Mouse (Mus musculus) heart, embryonic 12.5 days (tissue): ENCODE data around the gene Dnajb13. TPM values are rescaled to one million over a fixed set of nuclear protein-coding genes. Genes with fewer than 3 reads are reported as not detected.

ENCODE experiments used
- ATAC-seq: fragments of 200-750 bp; cut with Nextera tagmentation; 2 replicates; pipeline ENCODE4 v1.8.0; 2017; ENCODE audit warnings: moderate TSS enrichment, moderate library complexity; ENCODE audit not compliant: insufficient number of reproducible peaks, low FRiP score
- H3K27ac ChIP-seq: fragments of 300-500 bp; sonication (generic); 2 replicates; pipeline ENCODE4 v1.5.1; 2016; ENCODE audit warnings: mild to moderate bottlenecking, moderate library complexity; ENCODE audit not compliant: poor library complexity, severe bottlenecking
- H3K27me3 ChIP-seq: fragments of 300-500 bp; sonication (generic); replicated peaks from 2 replicates; pipeline ENCODE4 v1.6.1; 2016; ENCODE audit warnings: mild to moderate bottlenecking, moderate library complexity
- H3K36me3 ChIP-seq: fragments of 300-500 bp; sonication (generic); 2 replicates; pipeline ENCODE4 v1.6.1; 2016; ENCODE audit warnings: mild to moderate bottlenecking, moderate library complexity
- H3K4me1 ChIP-seq: fragments of 300-500 bp; sonication (generic); replicated peaks from 2 replicates; pipeline ENCODE4 v1.6.1; 2016; ENCODE audit warnings: mild to moderate bottlenecking
- H3K4me2 ChIP-seq: fragments of 300-500 bp; sonication (generic); 2 replicates; pipeline ENCODE4 v1.6.1; 2016; ENCODE audit warnings: mild to moderate bottlenecking, moderate library complexity
- H3K4me3 ChIP-seq: fragments of 300-500 bp; sonication (generic); 2 replicates; pipeline ENCODE4 v1.5.1; 2016; ENCODE audit warnings: mild to moderate bottlenecking
- H3K9ac ChIP-seq: fragments of 300-500 bp; sonication (generic); 2 replicates; pipeline ENCODE4 v1.6.1; 2016; ENCODE audit warnings: mild to moderate bottlenecking, moderate library complexity
- H3K9me3 ChIP-seq: fragments of 300-500 bp; sonication (generic); replicated peaks from 2 replicates; pipeline ENCODE4 v1.6.1; 2016; ENCODE audit warnings: mild to moderate bottlenecking, moderate library complexity
- WGBS: fragments of 180-500 bp; shearing (Covaris S2); methylation state at CpG from one replicate; pipeline ENCODE4 v1.1.7; 2016; 5-methylcytosine and 5-hydroxymethylcytosine counted together
- polyA plus RNA-seq: library from polyadenylated mRNA; unstranded; fragments of >200 nt; fragmentation: Nextera tagmentation; extraction: Ambion mirVana; gene quantifications from 2 replicates; pipeline ENCODE4 v1.2.1, GENCODE M21; 2016

The Dnajb13 gene
- polyA plus RNA-seq, 1 experiment from 2014 or later: 0.10 TPM

DNA sequence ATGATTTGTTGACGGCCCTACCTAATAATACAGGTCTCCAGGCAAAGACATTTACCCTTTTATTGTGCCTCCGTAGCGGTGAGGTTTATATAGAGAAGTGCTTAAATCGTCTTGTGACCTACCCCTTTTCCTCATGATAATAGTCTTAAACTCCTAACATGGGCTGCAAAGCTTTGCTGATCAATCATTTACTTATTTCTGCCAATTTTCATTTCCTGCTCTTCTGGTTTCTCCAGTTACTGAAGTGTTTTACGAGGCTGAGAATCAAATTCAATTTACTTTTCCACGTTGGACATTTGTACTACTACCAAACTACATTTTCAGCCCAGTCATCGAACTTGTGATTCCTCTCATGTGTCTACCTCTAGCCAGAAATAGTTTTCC lies 22.8 kb upstream of the Dnajb13 start:
- no peaks in the 10 kb centered on the region for H3K9me3 ChIP-seq
- H3K27me3 ChIP-seq: no peaks in the 10 kb centered on the region
- H3K27ac ChIP-seq: peak overlapping the region; percentile 81; the same call in 1 of the 2 replicates
- WGBS: 34% methylated on average over 7 of the region's 7 CpGs
- H3K9ac ChIP-seq: peak overlapping the region; percentile 81
- peak overlapping the region; percentile 72 for H3K4me2 ChIP-seq
- peaks cover 9% of the 10 kb centered on the region for H3K4me1 ChIP-seq
- H3K4me3 ChIP-seq: peak overlapping the region; percentile 72
- ATAC-seq: no peak
- H3K36me3 ChIP-seq: peaks cover 17% of the 10 kb centered on the region

DNA sequence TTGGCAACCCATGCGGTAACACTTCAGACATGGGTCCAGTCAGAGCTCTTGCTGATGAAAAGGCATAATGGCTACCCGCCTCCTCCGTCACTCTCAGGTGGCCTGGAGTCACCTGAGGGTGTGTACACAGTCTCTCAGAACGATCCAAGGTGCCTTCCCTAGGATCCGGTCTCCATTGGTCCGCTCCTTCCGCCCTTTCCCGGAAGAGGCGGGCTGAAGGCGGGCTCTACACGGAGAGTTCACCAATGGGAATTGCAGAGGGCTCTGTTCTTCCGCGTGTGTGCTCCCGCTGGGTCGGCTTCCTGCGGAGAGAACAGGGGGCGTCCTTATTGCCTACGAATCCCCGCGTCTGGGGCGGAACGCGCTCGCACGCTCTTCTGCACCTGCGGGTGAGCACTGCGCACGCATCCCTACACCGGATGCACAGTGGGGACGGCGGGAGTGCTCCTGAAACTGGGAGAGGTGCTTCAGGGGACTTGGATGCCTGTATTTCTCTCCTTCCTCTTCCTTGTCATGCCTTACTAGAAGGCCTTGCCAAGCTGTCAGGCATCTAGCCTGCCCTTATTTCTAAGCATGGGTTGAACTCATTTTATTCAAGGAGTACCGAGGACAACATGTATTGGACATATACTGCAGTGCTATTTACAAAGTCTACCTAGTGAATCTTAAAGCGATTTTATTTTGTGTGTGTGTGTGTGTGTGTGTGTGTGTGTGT lies 22.2 kb upstream of the Dnajb13 start, which contains the start of gene Coa4:
Gene Coa4 (plus strand): TSS at position 268 of the 715 bp plus-strand sequence.
- Histone ChIP-seq H3K9me3 (no peaks in the 10 kb centered on the region), H3K36me3 (peaks cover 17% of the 10 kb centered on the region), H3K27ac (peak within 1 kb of the TSS; percentile 81), H3K4me1 (peaks cover 9% of the 10 kb centered on the region), H3K4me3 (peak within 1 kb of the TSS; percentile 72), H3K4me2 (peak within 1 kb of the TSS; percentile 72), H3K27me3 (no peaks in the 10 kb centered on the region), H3K9ac (peak within 1 kb of the TSS; percentile 81)
- WGBS: under 1% methylated on average over 33 of the region's 33 CpGs
- peak; percentile 99 for ATAC-seq

DNA sequence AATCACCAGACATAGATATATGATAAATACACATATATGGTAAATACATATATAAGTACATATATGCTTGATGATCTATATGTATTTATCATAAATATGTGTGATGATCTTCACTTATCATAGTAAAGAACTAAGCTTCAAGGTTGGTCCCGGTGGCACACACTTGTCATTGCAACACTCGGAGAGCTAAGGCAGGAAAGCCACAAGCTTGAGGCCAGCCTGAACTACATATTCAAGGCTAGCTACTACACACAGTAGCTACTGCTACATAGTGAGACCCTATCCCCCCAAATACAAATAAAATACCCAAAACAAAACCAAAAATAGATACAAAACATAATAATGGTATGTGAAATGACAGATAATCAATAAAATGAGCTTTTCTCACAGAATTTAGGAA lies 21.1 kb upstream of the Dnajb13 start:
- ATAC-seq: no peak
- Histone ChIP-seq H3K4me2 (no peak overlapping the region), H3K9ac (no peak overlapping the region), H3K4me1 (peaks cover 9% of the 10 kb centered on the region), H3K9me3 (no peaks in the 10 kb centered on the region), H3K27ac (no peak overlapping the region), H3K4me3 (no peak overlapping the region), H3K36me3 (peaks cover 17% of the 10 kb centered on the region), H3K27me3 (no peaks in the 10 kb centered on the region)
- WGBS: 69% methylated on average over 2 of the region's 2 CpGs

DNA sequence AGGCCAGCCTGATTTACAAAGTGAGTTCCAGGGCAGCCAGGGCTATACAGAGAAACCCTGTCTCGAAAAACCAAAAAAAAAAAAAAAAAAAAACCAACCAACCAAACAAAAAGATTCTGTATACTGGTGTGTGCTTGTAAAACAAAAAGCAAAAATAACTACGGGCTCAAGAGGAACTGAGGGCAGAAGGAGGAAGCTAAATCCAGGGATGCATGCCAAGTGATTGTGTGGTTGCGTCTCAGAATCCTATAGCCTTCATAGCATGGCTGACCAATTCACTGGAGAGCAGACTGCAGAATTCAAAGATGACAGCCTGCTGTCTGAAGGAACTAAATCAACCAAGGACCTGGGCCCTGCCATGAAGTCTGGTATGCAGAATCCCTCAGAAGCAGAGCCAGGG lies 19.5 kb upstream of the Dnajb13 start:
- peaks cover 9% of the 10 kb centered on the region for H3K4me1 ChIP-seq
- no peak overlapping the region for H3K9ac ChIP-seq
- peaks cover 6% of the 10 kb centered on the region for H3K36me3 ChIP-seq
- H3K9me3 ChIP-seq: no peaks in the 10 kb centered on the region
- no peaks in the 10 kb centered on the region for H3K27me3 ChIP-seq
- H3K4me2 ChIP-seq: no peak overlapping the region
- no peak overlapping the region for H3K27ac ChIP-seq
- no peak for ATAC-seq
- 75% methylated on average over 3 of the region's 3 CpGs for WGBS
- no peak overlapping the region for H3K4me3 ChIP-seq

DNA sequence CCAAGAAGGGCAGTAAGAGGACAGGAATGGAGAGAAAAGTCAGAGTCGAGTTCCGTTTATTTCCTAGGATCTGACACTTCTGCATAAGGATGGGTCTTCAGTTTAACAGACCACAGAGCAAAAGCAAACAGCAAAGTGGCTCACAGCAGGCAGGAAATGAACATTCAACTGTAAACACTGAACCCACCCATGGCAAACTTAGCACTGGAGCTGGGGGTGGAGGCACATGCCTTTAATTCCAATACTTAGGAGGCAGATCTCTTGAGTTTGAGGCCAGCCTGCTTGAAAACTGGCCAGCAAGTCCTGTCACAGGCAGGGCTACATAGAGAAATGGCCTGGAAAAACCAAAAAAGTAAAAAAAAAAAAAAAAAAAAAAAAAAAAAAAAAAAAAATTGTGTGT lies 18.7 kb upstream of the Dnajb13 start:
- Histone ChIP-seq H3K27me3 (no peaks in the 10 kb centered on the region), H3K27ac (no peak overlapping the region), H3K4me2 (no peak overlapping the region), H3K4me3 (no peak overlapping the region), H3K4me1 (peaks cover 9% of the 10 kb centered on the region), H3K9ac (no peak overlapping the region), H3K36me3 (no peaks in the 10 kb centered on the region; the same call in 1 of the 2 replicates), H3K9me3 (no peaks in the 10 kb centered on the region)
- no peak for ATAC-seq
- 69% methylated on average over 2 of the region's 2 CpGs for WGBS

DNA sequence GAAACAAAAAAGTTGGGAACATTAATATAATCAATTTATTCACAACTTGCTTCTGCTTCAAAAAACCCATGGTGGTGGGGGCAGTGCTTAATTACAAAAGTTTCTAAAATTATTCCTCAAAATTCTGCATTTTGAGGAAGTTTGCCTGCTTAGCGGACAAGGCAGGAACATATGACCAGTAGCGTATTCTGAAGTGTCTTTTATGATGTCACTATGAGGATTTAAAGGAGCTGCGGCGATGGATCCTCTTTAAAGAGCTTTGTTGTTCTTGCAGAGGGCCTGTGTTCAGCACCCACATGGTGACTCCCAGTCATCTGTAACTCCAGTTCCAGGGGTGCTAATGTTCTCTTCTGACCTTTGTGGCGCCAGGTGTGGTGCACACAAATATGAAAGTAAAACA lies 16.0 kb upstream of the Dnajb13 start:
- Histone ChIP-seq H3K4me3 (no peak overlapping the region), H3K27ac (no peak overlapping the region), H3K9ac (no peak overlapping the region), H3K4me2 (no peak overlapping the region), H3K4me1 (no peaks in the 10 kb centered on the region), H3K27me3 (no peaks in the 10 kb centered on the region), H3K36me3 (no peaks in the 10 kb centered on the region), H3K9me3 (no peaks in the 10 kb centered on the region)
- ATAC-seq: no peak
- WGBS: 82% methylated on average over 5 of the region's 5 CpGs

DNA sequence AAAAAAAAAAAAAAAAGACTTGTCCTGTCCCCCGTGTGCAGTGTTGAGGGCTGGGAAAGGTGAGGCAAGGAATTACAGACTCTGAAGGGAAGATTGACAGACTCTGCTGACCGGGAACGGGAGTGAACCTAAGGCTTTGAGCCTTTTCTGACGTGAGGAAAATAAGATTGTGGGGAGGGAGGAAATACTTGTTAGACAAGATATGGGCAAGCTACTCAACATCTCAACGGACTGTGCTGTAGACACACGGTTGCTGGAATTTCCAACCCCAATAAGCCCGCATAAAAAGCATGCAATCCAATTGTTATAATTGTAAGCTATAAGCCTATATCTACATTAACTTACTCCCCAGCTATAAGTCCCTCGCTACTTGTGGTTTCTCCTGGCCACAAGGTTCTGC lies 9.9 kb upstream of the Dnajb13 start:
- Histone ChIP-seq H3K36me3 (no peaks in the 10 kb centered on the region), H3K9me3 (no peaks in the 10 kb centered on the region), H3K4me1 (no peaks in the 10 kb centered on the region), H3K9ac (no peak overlapping the region), H3K4me2 (no peak overlapping the region), H3K27me3 (no peaks in the 10 kb centered on the region), H3K4me3 (no peak overlapping the region), H3K27ac (no peak overlapping the region)
- 51% methylated on average over 8 of the region's 8 CpGs for WGBS
- ATAC-seq: no peak

DNA sequence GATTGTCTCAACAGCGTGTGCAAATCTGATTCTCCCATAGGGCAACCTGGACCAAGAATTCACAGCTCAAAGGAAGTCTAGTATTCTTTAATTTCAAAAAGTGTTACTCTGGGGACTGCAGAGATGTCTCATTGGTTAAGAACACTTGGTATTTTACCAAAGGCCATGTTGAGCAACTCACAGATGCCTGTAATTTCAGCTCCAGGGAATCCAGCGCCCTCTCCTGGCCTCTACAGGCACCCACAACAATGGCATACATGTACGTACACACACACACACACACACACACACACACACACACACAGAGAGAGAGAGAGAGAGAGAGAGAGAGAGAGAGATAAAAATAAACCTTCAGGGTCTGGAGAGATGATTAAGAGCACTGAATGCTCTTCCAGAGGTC lies 7.5 kb upstream of the Dnajb13 start:
- no peak overlapping the region for H3K4me3 ChIP-seq
- 68% methylated on average over 3 of the region's 3 CpGs for WGBS
- H3K9me3 ChIP-seq: no peaks in the 10 kb centered on the region
- no peak overlapping the region for H3K4me2 ChIP-seq
- H3K27me3 ChIP-seq: no peaks in the 10 kb centered on the region
- H3K9ac ChIP-seq: no peak overlapping the region
- no peak overlapping the region for H3K27ac ChIP-seq
- no peaks in the 10 kb centered on the region for H3K4me1 ChIP-seq
- H3K36me3 ChIP-seq: no peaks in the 10 kb centered on the region
- no peak for ATAC-seq

GRCm38 (mm10) chr7:100520663-100521285 lies 6.0 kb upstream of the Dnajb13 start:
- H3K9ac ChIP-seq: no peak overlapping the region

DNA sequence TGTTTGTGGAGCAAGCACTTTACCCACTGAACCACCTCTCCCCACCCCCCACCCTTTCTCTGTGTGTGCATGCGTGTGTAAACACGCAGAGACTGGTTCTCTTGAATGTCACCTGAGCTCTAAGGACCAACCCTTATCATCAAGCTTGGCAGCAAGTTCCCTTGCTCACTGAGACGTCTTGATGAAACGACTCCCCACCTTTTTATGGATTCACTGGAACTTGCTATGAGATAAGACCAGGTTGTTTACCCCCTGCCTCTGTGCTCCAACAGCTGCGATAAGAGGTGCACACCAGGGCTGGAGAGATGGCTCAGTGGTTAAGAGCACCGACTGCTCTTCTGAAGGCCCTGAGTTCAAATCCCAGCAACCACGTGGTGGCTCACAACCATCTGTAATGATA lies 5.4 kb upstream of the Dnajb13 start:
- 55% methylated on average over 7 of the region's 7 CpGs for WGBS
- Histone ChIP-seq H3K4me3 (no peak overlapping the region), H3K4me2 (no peak overlapping the region), H3K4me1 (no peaks in the 10 kb centered on the region), H3K9ac (no peak overlapping the region), H3K9me3 (no peaks in the 10 kb centered on the region), H3K36me3 (no peaks in the 10 kb centered on the region), H3K27me3 (no peaks in the 10 kb centered on the region), H3K27ac (no peak overlapping the region)
- no peak for ATAC-seq

More at GRCm38 (mm10) chr7:100520663-100521285, 6.0 kb upstream of the Dnajb13 start:
- no peaks in the 10 kb centered on the region for H3K4me1 ChIP-seq
- H3K9me3 ChIP-seq: no peaks in the 10 kb centered on the region
- no peak overlapping the region for H3K4me3 ChIP-seq
- peak overlapping the region; percentile 23 for H3K4me2 ChIP-seq
- 21% methylated on average over 10 of the region's 10 CpGs for WGBS
- H3K27me3 ChIP-seq: no peaks in the 10 kb centered on the region
- H3K27ac ChIP-seq: no peak overlapping the region
- no peaks in the 10 kb centered on the region for H3K36me3 ChIP-seq
- no peak for ATAC-seq

DNA sequence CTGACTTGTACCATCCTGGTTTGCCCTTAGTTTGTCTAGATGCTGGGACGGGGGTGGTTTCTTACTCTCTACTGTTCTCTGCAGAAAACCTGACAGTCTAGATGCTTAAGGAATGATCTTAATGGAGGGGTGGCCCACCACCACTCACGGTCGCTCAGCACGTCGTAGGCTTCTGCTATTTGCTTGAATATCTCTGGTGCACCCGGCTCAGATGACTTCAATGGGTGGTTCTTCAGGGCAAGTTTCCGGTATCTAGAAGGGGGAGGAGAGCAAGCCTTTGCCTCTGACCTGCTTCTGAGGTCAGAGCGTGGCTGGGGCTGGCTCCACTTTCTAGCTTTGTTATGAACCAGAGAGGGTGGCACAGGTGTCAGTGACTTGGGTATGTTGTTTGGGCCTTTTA lies 3.2 kb downstream of the Dnajb13 start:
- Histone ChIP-seq H3K36me3 (no peaks in the 10 kb centered on the region), H3K9ac (no peak overlapping the region), H3K4me1 (no peaks in the 10 kb centered on the region), H3K9me3 (no peaks in the 10 kb centered on the region), H3K27me3 (0 out of 2 replicates have a peak, but pooled peaks cover 7% of the 10 kb centered on the region), H3K4me2 (no peak overlapping the region), H3K27ac (no peak overlapping the region), H3K4me3 (no peak overlapping the region)
- WGBS: 59% methylated on average over 8 of the region's 8 CpGs
- ATAC-seq: no peak
